Mouse (Mus musculus): ENCODE results near the gene Dxo. TPM values are rescaled to one million over a fixed set of nuclear protein-coding genes. Genes with fewer than 3 reads are reported as not detected.

Gene Dxo
- polyA plus RNA-seq, 1 experiment from 2014 or later, result 59.4 TPM

GRCm38 (mm10) chr17:34860514-34860913, 23.7 kb downstream of the Dxo start:
- H3K27ac ChIP-seq (ENCODE audit: low read depth, low read length), result no peak overlapping the region
- H3K4me2 ChIP-seq (ENCODE audit: low read depth, low read length), result no peak overlapping the region
- H3K27me3 ChIP-seq (ENCODE audit: control insufficient read depth, insufficient read depth, low read length), result no peaks in the 10 kb centered on the region
- H3K9ac ChIP-seq (replicated peaks; ENCODE audit: low read depth, low read length), result no peak overlapping the region
- ATAC-seq (ENCODE audit: low read depth), result no peak
- WGBS, result 92% methylated on average over 9 of the region's 9 CpGs
- H3K4me1 ChIP-seq (ENCODE audit: control insufficient read depth, insufficient read depth, low read length), result no peaks in the 10 kb centered on the region
- H3K36me3 ChIP-seq (ENCODE audit: control insufficient read depth, insufficient read depth, low read length), result peaks cover 10% of the 10 kb centered on the region; the same call in 1 of the 2 replicates
- H3K4me3 ChIP-seq (ENCODE audit: low read depth, low read length), result no peak overlapping the region
- H3K9me3 ChIP-seq (ENCODE audit: control insufficient read depth, low read length), result no peaks in the 10 kb centered on the region

GRCm38 (mm10) chr17:34861704-34862415, 25.0 kb downstream of the Dxo start:
- H3K4me1 ChIP-seq (ENCODE audit: control insufficient read depth, insufficient read depth, low read length), result no peaks in the 10 kb centered on the region
- ATAC-seq (ENCODE audit: low read depth), result no peak
- H3K27ac ChIP-seq (ENCODE audit: low read depth, low read length), result no peak overlapping the region
- WGBS, result 63% methylated on average over 13 of the region's 13 CpGs
- no peak overlapping the region for H3K4me2 ChIP-seq (ENCODE audit: low read depth, low read length)
- H3K9ac ChIP-seq (replicated peaks; ENCODE audit: low read depth, low read length), result no peak overlapping the region
- no peaks in the 10 kb centered on the region for H3K9me3 ChIP-seq (ENCODE audit: control insufficient read depth, low read length)
- no peaks in the 10 kb centered on the region for H3K27me3 ChIP-seq (ENCODE audit: control insufficient read depth, insufficient read depth, low read length)
- H3K36me3 ChIP-seq (ENCODE audit: control insufficient read depth, insufficient read depth, low read length), result peaks cover 2% of the 10 kb centered on the region; the same call in 1 of the 2 replicates
- no peak overlapping the region for H3K4me3 ChIP-seq (ENCODE audit: low read depth, low read length)

GRCm38 (mm10) chr17:34862416-34863081, 25.7 kb downstream of the Dxo start, which contains the start of gene Cfb:
Gene Cfb (minus strand): TSS chr17:34862518.
- no peak; the same call in 1 of the 2 replicates for ATAC-seq (ENCODE audit: low read depth)
- no peak within 1 kb of the TSS for H3K4me3 ChIP-seq (ENCODE audit: low read depth, low read length)
- WGBS, result 63% methylated on average over 8 of the region's 8 CpGs

GRCm38 (mm10) chr17:34865981-34866380, 29.2 kb downstream of the Dxo start:
- no peaks in the 10 kb centered on the region for H3K9me3 ChIP-seq (ENCODE audit: control insufficient read depth, low read length)
- no peak overlapping the region for H3K4me3 ChIP-seq (ENCODE audit: low read depth, low read length)
- H3K9ac ChIP-seq (replicated peaks; ENCODE audit: low read depth, low read length), result no peak overlapping the region
- no peaks in the 10 kb centered on the region for H3K36me3 ChIP-seq (ENCODE audit: control insufficient read depth, insufficient read depth, low read length)
- no peaks in the 10 kb centered on the region for H3K4me1 ChIP-seq (ENCODE audit: control insufficient read depth, insufficient read depth, low read length)
- no peak overlapping the region for H3K27ac ChIP-seq (ENCODE audit: low read depth, low read length)
- H3K27me3 ChIP-seq (ENCODE audit: control insufficient read depth, insufficient read depth, low read length), result no peaks in the 10 kb centered on the region
- H3K4me2 ChIP-seq (ENCODE audit: low read depth, low read length), result no peak overlapping the region
- ATAC-seq (ENCODE audit: low read depth), result no peak
- 69% methylated on average over 7 of the region's 7 CpGs for WGBS

More at GRCm38 (mm10) chr17:34862416-34863081, 25.7 kb downstream of the Dxo start, which contains the start of gene Cfb:
- H3K4me1 ChIP-seq (ENCODE audit: control insufficient read depth, insufficient read depth, low read length), result no peaks in the 10 kb centered on the region
- no peaks in the 10 kb centered on the region for H3K9me3 ChIP-seq (ENCODE audit: control insufficient read depth, low read length)
- H3K4me2 ChIP-seq (ENCODE audit: low read depth, low read length), result no peak within 1 kb of the TSS
- no peaks in the 10 kb centered on the region for H3K27me3 ChIP-seq (ENCODE audit: control insufficient read depth, insufficient read depth, low read length)
- H3K9ac ChIP-seq (replicated peaks; ENCODE audit: low read depth, low read length), result no peak within 1 kb of the TSS
- H3K36me3 ChIP-seq (ENCODE audit: control insufficient read depth, insufficient read depth, low read length), result no peaks in the 10 kb centered on the region
- no peak within 1 kb of the TSS; the same call in 1 of the 2 replicates for H3K27ac ChIP-seq (ENCODE audit: low read depth, low read length)

- H3K4me3 ChIP-seq (ENCODE audit: low read depth, low read length), result no peak overlapping the region
- no peaks in the 10 kb centered on the region for H3K27me3 ChIP-seq (ENCODE audit: control insufficient read depth, insufficient read depth, low read length)
- H3K9ac ChIP-seq (replicated peaks; ENCODE audit: low read depth, low read length), result no peak overlapping the region
- H3K9me3 ChIP-seq (ENCODE audit: control insufficient read depth, low read length), result no peaks in the 10 kb centered on the region
- no peak for ATAC-seq (ENCODE audit: low read depth)
- 94% methylated on average over 6 of the region's 6 CpGs for WGBS
- no peaks in the 10 kb centered on the region for H3K4me1 ChIP-seq (ENCODE audit: control insufficient read depth, insufficient read depth, low read length)
- no peak overlapping the region for H3K4me2 ChIP-seq (ENCODE audit: low read depth, low read length)
- no peak overlapping the region for H3K27ac ChIP-seq (ENCODE audit: low read depth, low read length)
- H3K36me3 ChIP-seq (ENCODE audit: control insufficient read depth, insufficient read depth, low read length), result no peaks in the 10 kb centered on the region
These were observed 37.5 kb downstream of the Dxo start for GRCm38 (mm10) chr17:34874321-34874720.

GRCm38 (mm10) chr17:34879336-34879879, 42.6 kb downstream of the Dxo start, which contains the start of gene Zbtb12:
Gene Zbtb12 (plus strand): TSS chr17:34879483.
- no peak within 1 kb of the TSS for H3K4me2 ChIP-seq (ENCODE audit: low read depth, low read length)
- H3K36me3 ChIP-seq (ENCODE audit: control insufficient read depth, insufficient read depth, low read length), result no peaks in the 10 kb centered on the region
- WGBS, result 64% methylated on average over 11 of the region's 11 CpGs
- no peak within 1 kb of the TSS for H3K27ac ChIP-seq (ENCODE audit: low read depth, low read length)
- H3K27me3 ChIP-seq (ENCODE audit: control insufficient read depth, insufficient read depth, low read length), result 0 out of 2 replicates have a peak, but pooled peaks cover 4% of the 10 kb centered on the region
- no peak within 1 kb of the TSS for H3K4me3 ChIP-seq (ENCODE audit: low read depth, low read length)
- no peaks in the 10 kb centered on the region for H3K9me3 ChIP-seq (ENCODE audit: control insufficient read depth, low read length)
- no peak within 1 kb of the TSS for H3K9ac ChIP-seq (replicated peaks; ENCODE audit: low read depth, low read length)
- no peak for ATAC-seq (ENCODE audit: low read depth)
- no peaks in the 10 kb centered on the region for H3K4me1 ChIP-seq (ENCODE audit: control insufficient read depth, insufficient read depth, low read length)

GRCm38 (mm10) chr17:34881166-34881565, 44.3 kb downstream of the Dxo start:
- no peak overlapping the region for H3K4me3 ChIP-seq (ENCODE audit: low read depth, low read length)
- H3K9me3 ChIP-seq (ENCODE audit: control insufficient read depth, low read length), result no peaks in the 10 kb centered on the region
- no peaks in the 10 kb centered on the region for H3K36me3 ChIP-seq (ENCODE audit: control insufficient read depth, insufficient read depth, low read length)
- no peak overlapping the region for H3K9ac ChIP-seq (replicated peaks; ENCODE audit: low read depth, low read length)
- H3K4me1 ChIP-seq (ENCODE audit: control insufficient read depth, insufficient read depth, low read length), result no peaks in the 10 kb centered on the region
- 0 out of 2 replicates have a peak, but pooled peaks cover 4% of the 10 kb centered on the region for H3K27me3 ChIP-seq (ENCODE audit: control insufficient read depth, insufficient read depth, low read length)
- H3K27ac ChIP-seq (ENCODE audit: low read depth, low read length), result no peak overlapping the region
- no peak overlapping the region for H3K4me2 ChIP-seq (ENCODE audit: low read depth, low read length)
- ATAC-seq (ENCODE audit: low read depth), result no peak

GRCm38 (mm10) chr17:34881683-34882310, 45.0 kb downstream of the Dxo start, which contains the start of gene Gm20547:
Gene Gm20547 (minus strand): TSS chr17:34882042.
- no peak within 1 kb of the TSS for H3K4me2 ChIP-seq (ENCODE audit: low read depth, low read length)
- ATAC-seq (ENCODE audit: low read depth), result no peak
- no peak within 1 kb of the TSS for H3K4me3 ChIP-seq (ENCODE audit: low read depth, low read length)
- no peak within 1 kb of the TSS for H3K9ac ChIP-seq (replicated peaks; ENCODE audit: low read depth, low read length)
- H3K36me3 ChIP-seq (ENCODE audit: control insufficient read depth, insufficient read depth, low read length), result no peaks in the 10 kb centered on the region
- H3K27ac ChIP-seq (ENCODE audit: low read depth, low read length), result no peak within 1 kb of the TSS
- 0 out of 2 replicates have a peak, but pooled peaks cover 4% of the 10 kb centered on the region for H3K27me3 ChIP-seq (ENCODE audit: control insufficient read depth, insufficient read depth, low read length)
- H3K9me3 ChIP-seq (ENCODE audit: control insufficient read depth, low read length), result no peaks in the 10 kb centered on the region
- no peaks in the 10 kb centered on the region for H3K4me1 ChIP-seq (ENCODE audit: control insufficient read depth, insufficient read depth, low read length)
- WGBS, result 15% methylated on average over 15 of the region's 15 CpGs

Measured in neural tube, embryonic 14.5 days (tissue).